Mouse (Mus musculus) MEL (cell line): ENCODE measurements at regions not wholly inside any gene's neighbourhood (a gene's known extent, or its start where the extent isn't known, plus 50 kb on each side); places are given as distances from the start of the nearest gene placed in this dataset.

ENCODE experiments used
- DNase-seq: peaks from one replicate; pipeline ENCODE4 v3.0.0; 2011; ENCODE audit warnings: low read depth, low spot score
- H3K27ac ChIP-seq: 2 replicates; pipeline ENCODE4 v1.5.1; 2012; ENCODE audit warnings: low read depth, mild to moderate bottlenecking, control low read depth, low read length, moderate library complexity; ENCODE audit not compliant: control insufficient read depth
- H3K27me3 ChIP-seq, 2 experiments: fragments of 150-350 bp in 1 of 2; sonication (generic) in 1 of 2; 2 replicates each; pipeline ENCODE4 v1.6.1; 2012; ENCODE audit warnings: low read length in 2 of 2, mild to moderate bottlenecking in 2 of 2, improper control_type of control experiment in 1 of 2, moderate library complexity in 1 of 2; ENCODE audit not compliant: insufficient read depth in 2 of 2, control insufficient read depth in 1 of 2
- H3K36me3 ChIP-seq, 2 experiments: 2 replicates each; pipeline ENCODE4 v1.6.1; 2012 to 2014; ENCODE audit warnings: low read length in 2 of 2, improper control_type of control experiment in 1 of 2, inconsistent platforms in 1 of 2, mild to moderate bottlenecking in 1 of 2; ENCODE audit not compliant: insufficient read depth in 2 of 2, control insufficient read depth in 1 of 2
- H3K4me1 ChIP-seq, 2 experiments: fragments of 150-350 bp in 1 of 2; sonication (generic) in 1 of 2; 2 replicates each; pipeline ENCODE4 v1.6.1; 2012; ENCODE audit warnings: low read length in 2 of 2, improper control_type of control experiment in 1 of 2, mild to moderate bottlenecking in 1 of 2; ENCODE audit not compliant: insufficient read depth in 2 of 2, control insufficient read depth in 1 of 2
- H3K4me3 ChIP-seq, 2 experiments: fragments of 150-350 bp in 1 of 2; sonication (generic) in 1 of 2; 2 replicates each; pipeline ENCODE4 v1.5.1; 2012; ENCODE audit warnings: low read depth in 2 of 2, low read length in 2 of 2, mild to moderate bottlenecking in 2 of 2, moderate library complexity in 2 of 2, control low read depth in 1 of 2, improper control_type of control experiment in 1 of 2; ENCODE audit not compliant: control insufficient read depth in 1 of 2, insufficient read depth in 1 of 2
- H3K79me2 ChIP-seq: 2 replicates; pipeline ENCODE4 v1.6.1; 2012; ENCODE audit warnings: mild to moderate bottlenecking, low read length, moderate library complexity; ENCODE audit not compliant: control insufficient read depth, poor library complexity, insufficient read depth
- H3K9ac ChIP-seq: 2 replicates; pipeline ENCODE4 v1.6.1; 2012; ENCODE audit warnings: low read depth, mild to moderate bottlenecking, control low read depth, low read length, moderate library complexity; ENCODE audit not compliant: control insufficient read depth, poor library complexity, severe bottlenecking
- H3K9me3 ChIP-seq: fragments of 150-350 bp; sonication (generic); replicated peaks from 2 replicates; pipeline ENCODE4 v1.6.1; 2012; ENCODE audit warnings: mild to moderate bottlenecking, low read length, improper control_type of control experiment, moderate library complexity; ENCODE audit not compliant: insufficient read depth
- BHLHE40 ChIP-seq: IDR thresholded peaks from 2 replicates; pipeline ENCODE4 v1.6.1; 2012; ENCODE audit warnings: low read depth, mild to moderate bottlenecking, inconsistent platforms, low read length, improper control_type of control experiment, borderline replicate concordance
- E2F4 ChIP-seq: IDR thresholded peaks from 2 replicates; pipeline ENCODE4 v1.6.1; 2011; ENCODE audit warnings: low read depth, low read length, improper control_type of control experiment, borderline replicate concordance
- ELF1 ChIP-seq: IDR thresholded peaks from 2 replicates; pipeline ENCODE4 v1.6.1; 2014; ENCODE audit warnings: low read depth, mild to moderate bottlenecking, inconsistent platforms, low read length, improper control_type of control experiment, moderate library complexity
- EP300 ChIP-seq, 2 experiments: IDR thresholded peaks; 2 replicates each; pipeline ENCODE4 v1.6.1; 2011; ENCODE audit warnings: improper control_type of control experiment in 2 of 2, low read length in 2 of 2, low read depth in 1 of 2, mild to moderate bottlenecking in 1 of 2
- GABPA ChIP-seq: IDR thresholded peaks from 2 replicates; pipeline ENCODE4 v1.6.1; 2012; ENCODE audit warnings: low read depth, mild to moderate bottlenecking, inconsistent platforms, low read length, improper control_type of control experiment, moderate library complexity
- HCFC1 ChIP-seq: IDR thresholded peaks from 2 replicates; pipeline ENCODE4 v1.6.1; 2012; ENCODE audit warnings: low read depth, mild to moderate bottlenecking, inconsistent platforms, low read length, improper control_type of control experiment, moderate library complexity
- MXI1 ChIP-seq: IDR thresholded peaks from 2 replicates; pipeline ENCODE4 v1.6.1; 2011; ENCODE audit warnings: mild to moderate bottlenecking, low read depth, low read length, improper control_type of control experiment
- MYC ChIP-seq: IDR thresholded peaks from 2 replicates; pipeline ENCODE4 v1.6.1; 2011; ENCODE audit warnings: low read depth, mild to moderate bottlenecking, low read length, improper control_type of control experiment, moderate library complexity
- NELFE ChIP-seq: IDR thresholded peaks from 2 replicates; pipeline ENCODE4 v1.6.1; 2011; ENCODE audit warnings: low read depth, low read length, improper control_type of control experiment
- POLR2AphosphoS2 ChIP-seq: IDR thresholded peaks from 2 replicates; pipeline ENCODE4 v1.6.1; 2011; ENCODE audit warnings: low read length, improper control_type of control experiment
- POLR2AphosphoS5 ChIP-seq: IDR thresholded peaks from 2 replicates; pipeline ENCODE4 v1.6.1; 2012; ENCODE audit warnings: low read depth, borderline replicate concordance, mild to moderate bottlenecking, inconsistent platforms, low read length, moderate library complexity, mixed read lengths
- RCOR1 ChIP-seq: IDR thresholded peaks from 2 replicates; pipeline ENCODE4 v1.6.1; 2012; ENCODE audit warnings: low read depth, mild to moderate bottlenecking, inconsistent platforms, low read length, improper control_type of control experiment
- SIN3A ChIP-seq: IDR thresholded peaks from 2 replicates; pipeline ENCODE4 v1.6.1; 2012; ENCODE audit warnings: low read length, improper control_type of control experiment, inconsistent platforms
- SMC3 ChIP-seq: IDR thresholded peaks from 2 replicates; pipeline ENCODE4 v1.6.1; 2011; ENCODE audit warnings: low read depth, low read length, improper control_type of control experiment
- TBP ChIP-seq: IDR thresholded peaks from 2 replicates; pipeline ENCODE4 v1.8.0; 2011; ENCODE audit warnings: low read depth, low read length, improper control_type of control experiment
- UBTF ChIP-seq: IDR thresholded peaks from 2 replicates; pipeline ENCODE4 v1.6.1; 2012; ENCODE audit warnings: low read depth, mild to moderate bottlenecking, inconsistent platforms, low read length, improper control_type of control experiment, moderate library complexity, borderline replicate concordance; ENCODE audit not compliant: insufficient read depth
- USF1 ChIP-seq: IDR thresholded peaks from 2 replicates; pipeline ENCODE4 v1.6.1; 2014; ENCODE audit warnings: low read depth, mild to moderate bottlenecking, inconsistent platforms, low read length, improper control_type of control experiment, moderate library complexity
- ZMIZ1 ChIP-seq: IDR thresholded peaks from 2 replicates; pipeline ENCODE4 v1.6.1; 2012; ENCODE audit warnings: low read depth, mild to moderate bottlenecking, inconsistent platforms, low read length, improper control_type of control experiment, moderate library complexity
- ZNF384 ChIP-seq: IDR thresholded peaks from 2 replicates; pipeline ENCODE4 v1.6.1; 2012; ENCODE audit warnings: low read depth, mild to moderate bottlenecking, inconsistent platforms, low read length, improper control_type of control experiment

- Histone ChIP-seq H3K9ac (no peak overlapping the region), H3K4me3 (no peak overlapping the region), H3K27ac (no peak overlapping the region), H3K79me2 (no peaks in the 10 kb centered on the region), H3K9me3 (no peaks in the 10 kb centered on the region), H3K4me1 (no peaks in the 10 kb centered on the region), H3K27me3 (peaks cover 8 to 24% of the 10 kb centered on the region in 2 experiments), H3K36me3 (no peaks in the 10 kb centered on the region)
- no peak for DNase-seq
- TF ChIP-seq UBTF (no peak), ELF1 (no peak), EP300 (IDR thresholded peaks at IDR 0.05; ENCODE audit: low read depth in 1 of 2, low read length in 2 of 2) (no peak), MXI1 (no peak), RCOR1 (no peak), POLR2AphosphoS2 (no peak), SMC3 (no peak), GABPA (no peak), MYC (no peak), ZMIZ1 (no peak), NELFE (no peak)
These were observed 52.0 kb upstream of the Fzd7 start for GRCm38 (mm10) chr1:59430234-59430633.

- Histone ChIP-seq H3K27me3 (peaks cover 11 to 24% of the 10 kb centered on the region in 2 experiments), H3K9me3 (no peaks in the 10 kb centered on the region), H3K27ac (no peak overlapping the region), H3K9ac (no peak overlapping the region), H3K36me3 (no peaks in the 10 kb centered on the region), H3K79me2 (no peaks in the 10 kb centered on the region), H3K4me1 (no peaks in the 10 kb centered on the region), H3K4me3 (no peak overlapping the region)
- TF ChIP-seq HCFC1 = no peak
- TF ChIP-seq SIN3A = no peak
- no peak for TF ChIP-seq TBP
- TF ChIP-seq BHLHE40 = no peak
- TF ChIP-seq USF1 = no peak
- no peak for TF ChIP-seq MXI1
- no peak for TF ChIP-seq MYC
- no peak for TF ChIP-seq NELFE
- no peak for TF ChIP-seq ZNF384
- no peak for TF ChIP-seq GABPA
- TF ChIP-seq E2F4 = no peak
- TF ChIP-seq POLR2AphosphoS5 = no peak
- DNase-seq = no peak
These were observed 51.2 kb upstream of the Fzd7 start for GRCm38 (mm10) chr1:59430886-59431486.
